Mouse (Mus musculus) ovary, postnatal 14 days (tissue): ENCODE results near the gene Mum1l1.
"Not testable (repeated sequence)": the region's sequence is repeated elsewhere in the genome, so short reads cannot be mapped to it uniquely, and the experiment has no call there.

ENCODE experiments used
- DNase-seq: peaks from one replicate; pipeline ENCODE4 v3.0.0; 2022; ENCODE audit warnings: low spot score

The Mum1l1 gene

GRCm38 (mm10) chrX:139209829-139210225, at the start of gene Mum1l1:
Gene Mum1l1, plus strand, starts transcription at chrX:139210042.
- DNase-seq = peak; percentile 48

DNA sequence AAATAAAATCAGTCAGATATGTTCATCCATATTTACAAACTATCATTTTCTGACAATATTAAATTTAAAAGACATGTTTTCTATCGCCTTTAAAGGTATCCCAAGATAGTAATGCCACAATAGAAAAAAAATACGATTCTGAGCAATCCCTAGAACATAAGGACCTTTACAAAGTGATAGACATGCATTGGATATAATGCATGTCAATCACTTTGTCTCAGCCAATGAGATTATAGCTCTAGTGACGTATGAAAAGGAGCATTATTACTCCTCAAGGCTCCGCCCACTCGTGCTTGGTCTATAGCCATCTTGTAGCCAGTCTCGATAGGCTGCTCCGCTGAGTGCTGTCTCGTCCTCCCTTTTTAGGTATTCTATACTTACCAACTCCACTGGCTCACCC, 30.9 kb upstream of the Mum1l1 start, which contains the start of gene 4933428M09Rik:
TSS of gene 4933428M09Rik (plus strand) at position 301 of the 400 bp plus-strand sequence.
- DNase-seq = no peak

GRCm38 (mm10) chrX:139191506-139191905, 18.3 kb upstream of the Mum1l1 start:
- not testable (repeated sequence) for DNase-seq

GRCm38 (mm10) chrX:139194572-139195279, 15.1 kb upstream of the Mum1l1 start:
- no peak for DNase-seq

- DNase-seq = not testable (repeated sequence)
Measured at GRCm38 (mm10) chrX:139209191-139209828, 532 bp upstream of the Mum1l1 start.

DNA sequence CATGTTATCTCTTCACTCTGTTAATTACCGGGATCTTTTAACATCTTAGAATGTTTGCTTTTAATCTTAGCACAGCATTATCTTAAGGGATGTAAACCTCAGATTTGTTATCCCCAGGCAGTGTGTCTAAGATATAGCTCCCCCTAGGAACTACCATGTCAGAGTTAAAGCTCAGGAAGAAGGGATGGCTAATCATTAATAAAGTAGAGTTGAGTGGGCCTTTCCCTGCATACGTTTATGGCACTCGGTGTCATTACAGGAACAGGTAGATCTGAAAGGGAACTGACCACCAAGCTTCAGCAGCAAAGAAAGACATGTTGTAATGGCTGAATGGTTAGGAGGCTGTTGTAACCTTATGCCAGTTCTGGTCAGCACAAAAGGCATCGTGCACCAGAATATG, 4.9 kb downstream of the Mum1l1 start:
- DNase-seq = no peak

- DNase-seq = no peak
Measured at GRCm38 (mm10) chrX:139216409-139216808, 6.6 kb downstream of the Mum1l1 start.

GRCm38 (mm10) chrX:139216991-139217593, 7.2 kb downstream of the Mum1l1 start:
- DNase-seq = peak; percentile 7

DNA sequence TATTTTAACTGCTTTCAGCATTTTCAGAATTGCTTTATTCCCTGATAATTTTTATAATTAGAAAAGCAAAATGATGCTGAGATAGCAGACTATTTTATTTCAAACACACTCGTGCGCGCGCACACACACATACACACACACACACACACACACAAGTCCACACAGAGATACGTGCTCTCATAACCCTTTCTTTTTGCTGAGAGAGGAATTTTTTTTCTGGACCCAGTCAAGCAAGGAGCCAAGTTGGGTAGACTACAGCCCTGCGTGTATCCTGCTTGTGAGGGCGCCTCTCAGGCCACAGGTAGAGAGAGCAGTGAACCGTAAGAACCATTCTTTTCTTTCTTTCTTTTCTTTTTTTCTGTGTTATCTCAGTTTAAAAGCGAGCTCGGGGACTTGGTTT, 7.9 kb downstream of the Mum1l1 start:
- DNase-seq = no peak

GRCm38 (mm10) chrX:139219017-139219416, 9.2 kb downstream of the Mum1l1 start:
- DNase-seq = peak; percentile 11

DNA sequence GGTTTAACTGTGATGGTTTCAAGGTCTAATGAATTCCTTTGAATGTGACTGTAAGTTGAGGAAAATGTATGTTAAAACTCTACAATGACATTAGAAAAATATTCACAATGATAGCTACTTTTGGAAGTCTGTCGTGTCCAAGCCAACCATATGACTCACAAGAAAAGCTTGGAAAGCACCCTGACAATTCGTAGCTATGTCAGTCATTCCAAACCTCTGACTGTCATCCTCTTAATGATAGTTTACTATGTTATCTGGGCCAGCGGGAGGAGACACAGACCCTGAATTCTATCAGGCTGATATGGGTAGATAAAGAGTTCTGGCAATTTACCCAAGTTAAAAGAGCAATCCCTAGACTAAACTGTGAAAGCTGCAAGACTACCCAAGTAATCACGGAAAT, 11.0 kb downstream of the Mum1l1 start:
- no peak for DNase-seq

DNA sequence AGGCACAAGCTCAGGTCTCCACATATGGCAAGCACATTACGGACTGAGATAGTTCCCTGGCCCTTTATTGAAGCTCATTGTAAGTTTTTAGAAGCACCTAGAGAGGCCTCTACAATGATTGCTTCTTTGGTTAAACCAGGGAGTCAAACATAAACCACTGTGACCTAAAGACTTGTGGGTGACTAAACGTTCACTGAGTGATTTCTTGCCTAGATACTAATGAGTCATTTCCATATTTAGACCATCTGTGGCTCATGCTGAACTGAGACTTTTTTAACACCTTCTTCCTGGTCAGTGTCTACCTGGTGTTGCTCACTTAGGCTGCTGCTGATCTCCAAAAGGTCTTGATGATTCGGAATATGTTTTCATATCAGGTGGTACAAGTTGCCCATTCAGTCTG, 12.1 kb downstream of the Mum1l1 start:
- DNase-seq = no peak

DNA sequence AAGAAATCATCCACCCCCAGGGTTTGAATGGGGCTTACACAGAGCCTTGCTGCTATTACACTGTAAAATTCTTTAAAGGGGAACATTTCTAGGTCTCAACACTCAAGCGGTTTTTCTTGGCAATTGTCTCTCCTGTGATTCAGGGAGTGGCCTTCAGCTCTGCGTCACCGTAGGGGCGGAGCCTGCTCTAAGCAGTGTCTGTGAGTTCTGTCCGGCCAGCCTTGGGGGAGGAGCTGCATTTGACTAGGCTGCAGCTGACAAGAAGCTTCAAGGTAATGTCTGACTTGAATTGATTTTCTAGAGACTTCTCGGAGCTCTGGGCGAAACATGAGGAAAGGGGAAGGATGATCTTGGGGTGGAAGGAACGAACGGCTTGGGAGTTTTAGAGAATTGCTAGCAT, 21.3 kb downstream of the Mum1l1 start:
- peak; percentile 31 for DNase-seq

- no peak for DNase-seq
Measured at GRCm38 (mm10) chrX:139247294-139247693, 37.5 kb downstream of the Mum1l1 start.

GRCm38 (mm10) chrX:139257072-139257471, 47.2 kb downstream of the Mum1l1 start:
- no peak for DNase-seq

DNA sequence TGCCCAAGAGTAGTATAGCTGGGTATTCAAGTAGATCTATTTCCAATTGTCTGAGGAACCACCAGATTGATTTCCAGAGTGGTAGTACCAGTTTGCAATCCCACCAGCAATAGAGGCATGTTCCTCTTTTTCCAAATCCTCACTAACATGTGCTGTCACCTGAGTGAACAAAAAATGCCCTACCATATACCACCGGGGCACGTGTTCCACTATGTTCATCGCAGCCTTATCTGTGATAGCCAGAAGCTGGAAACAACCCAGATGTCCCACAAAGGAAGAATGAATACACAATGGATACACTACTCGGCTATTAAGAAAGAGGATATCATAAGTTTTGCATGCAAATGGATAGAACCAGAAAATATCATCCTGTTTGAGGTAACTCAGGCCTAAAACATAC, 72.1 kb downstream of the Mum1l1 start:
- no peak for DNase-seq
